Comparison of ENCODE assay signal across 22 mouse cellular contexts in the genomic region with DNA sequence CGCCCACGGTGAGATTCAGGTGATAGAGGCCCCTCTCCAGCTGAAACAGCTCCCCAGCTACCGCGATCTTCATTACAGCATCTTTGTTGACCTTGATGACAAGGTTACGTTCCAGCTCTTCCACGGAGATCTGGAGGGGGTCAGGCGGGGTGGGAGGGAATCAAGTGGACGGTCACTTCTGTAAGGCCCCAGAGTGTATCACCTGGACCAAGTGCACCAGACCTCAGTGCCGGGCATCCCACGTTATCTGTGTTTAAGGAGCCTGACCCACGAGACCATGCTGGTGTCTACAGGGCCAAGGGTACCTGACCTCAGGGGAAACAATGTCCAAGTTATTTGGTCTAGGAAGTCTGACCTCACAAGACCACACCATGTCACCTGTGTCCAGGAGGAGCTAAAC. TPM values are rescaled to one million over a fixed set of nuclear protein-coding genes. Genes with fewer than 3 reads are reported as not detected.
DNase-seq lines count a peak whose midpoint lies in the region; ATAC-seq and TF ChIP-seq lines count a peak whose summit lies in the region.
"Had no signal": no experiment of that assay in that cellular context is flagged by ENCODE, and none has a peak within 500 bp of the region (broad histone marks: within the 10 kb centered on the region; RNA-seq: fewer than 3 reads in every experiment).

No protein-coding gene starts in this region.

- no peaks in the 10 kb centered on the region for H3K9me3 ChIP-seq in heart, embryonic 12.5 days (replicated peaks)
- no peaks in the 10 kb centered on the region for H3K9me3 ChIP-seq in heart, embryonic 15.5 days (replicated peaks)
- no peaks in the 10 kb centered on the region for H3K9me3 ChIP-seq in heart, postnatal 0 days (replicated peaks; ENCODE audit: control insufficient read depth, low read length)
- no peaks in the 10 kb centered on the region for H3K9me3 ChIP-seq in heart, embryonic 10.5 days
- H3K9me3 ChIP-seq: embryonic facial prominence, embryonic 13.5 days; embryonic facial prominence, embryonic 15.5 days; forebrain, embryonic 10.5 days; forebrain, embryonic 12.5 days had no signal

- H3K27me3 ChIP-seq in heart, embryonic 12.5 days (replicated peaks): peaks cover 6% of the 10 kb centered on the region; the same call in 1 of the 2 replicates
- no peaks in the 10 kb centered on the region for H3K27me3 ChIP-seq in heart, embryonic 15.5 days
- H3K27me3 ChIP-seq in heart, postnatal 0 days (ENCODE audit: control insufficient read depth, insufficient read depth, low read length): no peaks in the 10 kb centered on the region
- H3K27me3 ChIP-seq in heart, embryonic 10.5 days (ENCODE audit: insufficient read depth, poor library complexity, severe bottlenecking): 0 out of 2 replicates have a peak, but pooled peaks cover 4% of the 10 kb centered on the region
- H3K27me3 ChIP-seq: embryonic facial prominence, embryonic 13.5 days; embryonic facial prominence, embryonic 15.5 days; forebrain, embryonic 12.5 days had no signal

- no peak overlapping the region for H3K4me3 ChIP-seq in heart, embryonic 12.5 days
- H3K4me3 ChIP-seq in heart, embryonic 15.5 days: no peak overlapping the region
- no peak overlapping the region for H3K4me3 ChIP-seq in heart, postnatal 0 days (ENCODE audit: low read depth, low read length)
- no peak overlapping the region for H3K4me3 ChIP-seq in heart, embryonic 10.5 days
- H3K4me3 ChIP-seq: embryonic facial prominence, embryonic 13.5 days; embryonic facial prominence, embryonic 15.5 days; erythroblast, embryonic 14.5 days; forebrain, embryonic 10.5 days; forebrain, embryonic 12.5 days had no signal

- 70% methylated on average over 11 of the region's 11 CpGs for WGBS in heart, embryonic 12.5 days
- WGBS in heart, embryonic 15.5 days: 68% methylated on average over 11 of the region's 11 CpGs
- 65% methylated on average over 11 of the region's 11 CpGs for WGBS in heart, postnatal 0 days
- WGBS in heart, embryonic 10.5 days: 77% methylated on average over 11 of the region's 11 CpGs

- H3K36me3 ChIP-seq in heart, embryonic 12.5 days: peaks cover 61% of the 10 kb centered on the region
- H3K36me3 ChIP-seq in heart, embryonic 15.5 days: peaks cover 80% of the 10 kb centered on the region
- peaks cover 91% of the 10 kb centered on the region for H3K36me3 ChIP-seq in heart, postnatal 0 days (replicated peaks; ENCODE audit: control insufficient read depth, insufficient read depth, low read length)
- peaks cover 4% of the 10 kb centered on the region; the same call in 1 of the 2 replicates for H3K36me3 ChIP-seq in heart, embryonic 10.5 days
- H3K36me3 ChIP-seq: embryonic facial prominence, embryonic 13.5 days; embryonic facial prominence, embryonic 15.5 days; forebrain, embryonic 10.5 days; forebrain, embryonic 12.5 days had no signal

- no peak for ATAC-seq in heart, embryonic 12.5 days (ENCODE audit: insufficient number of reproducible peaks, low FRiP score)
- no peak for ATAC-seq in heart, embryonic 15.5 days (replicated peaks; ENCODE audit: insufficient number of reproducible peaks, insufficient read depth, low FRiP score, low read depth)
- ATAC-seq in heart, postnatal 0 days (ENCODE audit: insufficient read depth, low read depth): no peak
- ATAC-seq: forebrain, embryonic 14.5 days had no signal

- TF ChIP-seq CTCF in heart, postnatal 0 days (IDR thresholded peaks at IDR 0.05; ENCODE audit: low read depth): no peak

- no peak overlapping the region for H3K27ac ChIP-seq in heart, embryonic 12.5 days (ENCODE audit: poor library complexity, severe bottlenecking)
- H3K27ac ChIP-seq in heart, embryonic 15.5 days: peak overlapping the region; percentile 83; the same call in 1 of the 2 replicates
- peak overlapping the region; percentile 93; the same call in 1 of the 2 replicates for H3K27ac ChIP-seq in heart, postnatal 0 days (ENCODE audit: low read depth)
- no peak overlapping the region for H3K27ac ChIP-seq in heart, embryonic 10.5 days
- H3K27ac ChIP-seq: embryonic facial prominence, embryonic 13.5 days; embryonic facial prominence, embryonic 15.5 days; forebrain, embryonic 10.5 days; forebrain, embryonic 12.5 days had no signal

- 0 out of 2 replicates have a peak, but pooled peaks cover 11% of the 10 kb centered on the region for H3K4me1 ChIP-seq in heart, embryonic 12.5 days (replicated peaks)
- H3K4me1 ChIP-seq in heart, embryonic 15.5 days (replicated peaks): peaks cover 17% of the 10 kb centered on the region
- H3K4me1 ChIP-seq in heart, postnatal 0 days (ENCODE audit: control insufficient read depth, insufficient read depth): peaks cover 13% of the 10 kb centered on the region
- H3K4me1 ChIP-seq in heart, embryonic 10.5 days: peaks cover 12% of the 10 kb centered on the region
- H3K4me1 ChIP-seq: embryonic facial prominence, embryonic 15.5 days; forebrain, embryonic 10.5 days; forebrain, embryonic 12.5 days had no signal

- H3K9ac ChIP-seq in heart, embryonic 12.5 days: no peak overlapping the region
- no peak overlapping the region for H3K9ac ChIP-seq in heart, embryonic 15.5 days
- no peak overlapping the region for H3K9ac ChIP-seq in heart, postnatal 0 days (replicated peaks; ENCODE audit: low read depth, low read length)
- H3K9ac ChIP-seq: embryonic facial prominence, embryonic 13.5 days; embryonic facial prominence, embryonic 15.5 days; forebrain, embryonic 12.5 days had no signal

- peak; percentile 91 for DNase-seq in heart, adult 11 months
- DNase-seq in heart, postnatal 25 days (ENCODE audit: low spot score): no peak
- DNase-seq in heart, postnatal 0 days (ENCODE audit: low spot score): no peak
- DNase-seq in heart, embryonic 10.5 days (ENCODE audit: low spot score): no peak
- DNase-seq: adrenal gland, adult 2 months; adrenal gland, postnatal 25 days; cerebellum, adult 11 months; cerebellum, adult 18-20 months; cerebellum, adult 8-10 months; cerebellum, adult 9-11 months; cerebellum, postnatal 36 days had no signal

- intact Hi-C loops in heart, postnatal 25 days (cut with DNase I): no loop called here

- no peak overlapping the region for H3K4me2 ChIP-seq in heart, embryonic 12.5 days
- no peak overlapping the region for H3K4me2 ChIP-seq in heart, embryonic 15.5 days
- H3K4me2 ChIP-seq in heart, postnatal 0 days (ENCODE audit: low read depth, low read length): no peak overlapping the region
- H3K4me2 ChIP-seq: embryonic facial prominence, embryonic 13.5 days; embryonic facial prominence, embryonic 15.5 days; forebrain, embryonic 12.5 days had no signal

- no peak for TF ChIP-seq EP300 in heart, postnatal 0 days (IDR thresholded peaks at IDR 0.05; ENCODE audit: low read depth)

RNA-seq across cellular contexts. Expression of a gene that starts 22.8 kb away (rescaled TPM):
- polyA plus RNA-seq in heart, embryonic 12.5 days (2016; fragmentation: Nextera tagmentation; extraction: Ambion mirVana): 57.1 and 60.7 TPM in 2 replicates
- 222 and 235 TPM in 2 replicates for polyA plus RNA-seq in heart, embryonic 15.5 days (2015; fragmentation: Nextera tagmentation; extraction: Ambion mirVana)
- 100 to 1,000 TPM; 123 to 126 TPM for total RNA-seq in heart, postnatal 25 days (2021)
- 275 and 304 TPM in 2 replicates for total RNA-seq in heart, postnatal 0 days (2014; rRNA removed; ENCODE audit: low replicate concordance)
- 175 and 179 TPM in 2 replicates for polyA plus RNA-seq in heart, postnatal 0 days (2015; fragmentation: Nextera tagmentation; extraction: Ambion mirVana)
- polyA plus RNA-seq in heart, embryonic 10.5 days (2016; fragmentation: Nextera tagmentation; extraction: Ambion mirVana): 13.8 and 23.3 TPM in 2 replicates
- total RNA-seq: MEL had no signal

RNA-seq across cellular contexts. Expression of a gene that starts 36.5 kb away (rescaled TPM):
- polyA plus RNA-seq in heart, embryonic 12.5 days (2016; fragmentation: Nextera tagmentation; extraction: Ambion mirVana): 0.38 and 0.53 TPM in 2 replicates
- 1.6 and 2.1 TPM in 2 replicates for polyA plus RNA-seq in heart, embryonic 15.5 days (2015; fragmentation: Nextera tagmentation; extraction: Ambion mirVana)
- 1 to 10 TPM; 7.3 to 9.3 TPM for total RNA-seq in heart, postnatal 25 days (2021)
- total RNA-seq in heart, postnatal 0 days (2014; rRNA removed; ENCODE audit: low replicate concordance): 3.1 and 8.9 TPM in 2 replicates
- 3.3 and 3.6 TPM in 2 replicates for polyA plus RNA-seq in heart, postnatal 0 days (2015; fragmentation: Nextera tagmentation; extraction: Ambion mirVana)
- polyA plus RNA-seq in heart, embryonic 10.5 days (2016; fragmentation: Nextera tagmentation; extraction: Ambion mirVana): 0.18 TPM in 1 of 2 replicates, not detected in the other
- total RNA-seq: common myeloid progenitor, adult 5-6 weeks; MEL had no signal
- polyA plus RNA-seq: C2C12; erythroblast, embryonic 14.5 days; forebrain, embryonic 14.5 days had no signal

Comparison
In these comparisons a context has a peak if more than half of its experiments do, and no peak if none do; other contexts are left out.
1. H3K27ac ChIP-seq: peak in heart, embryonic 15.5 days (single experiment) and heart, postnatal 0 days (single experiment); none in heart, embryonic 12.5 days (single experiment) and heart, embryonic 10.5 days (single experiment).